Mouse (Mus musculus) gastrocnemius, postnatal 36 days (tissue): ENCODE measurements around the gene Mak. TPM values are rescaled to one million over a fixed set of nuclear protein-coding genes. Genes with fewer than 3 reads are reported as not detected.
A peak's percentile ranks its signal among the peaks of the same experiment; 100 is the strongest.
"Not testable (repeated sequence)": the region's sequence is repeated elsewhere in the genome, so short reads cannot be mapped to it uniquely, and the experiment has no call there.

Source experiments
- DNase-seq, 2 experiments: peaks; one replicate each; pipeline ENCODE4 v3.0.0; 2022
- intact Hi-C: fragments of 180-260 bp; cut with DNase I; formaldehyde crosslinking; loops from one replicate; pipeline ENCODE4 v1.15.1; 2025
- total RNA-seq, 2 experiments: library from RNA; stranded (reverse); gene quantifications; 2 replicates each; pipeline ENCODE4 v1.2.3; 2021

The Mak gene
- total RNA-seq, 2 experiments from 2014 or later: not detected

- DNase-seq: peak; percentile 86 to 93
- intact Hi-C loops: loop anchor here (1.0 kb wide), 1 partner anchor 18 kb away; no protein-coding TSS in a partner anchor
Observed at GRCm38 (mm10) chr13:41000926-41001639, 78.4 kb downstream of the Mak start, which contains the start of gene Pak1ip1. TSS of gene Pak1ip1 (plus strand) at chr13:41001023.

DNA sequence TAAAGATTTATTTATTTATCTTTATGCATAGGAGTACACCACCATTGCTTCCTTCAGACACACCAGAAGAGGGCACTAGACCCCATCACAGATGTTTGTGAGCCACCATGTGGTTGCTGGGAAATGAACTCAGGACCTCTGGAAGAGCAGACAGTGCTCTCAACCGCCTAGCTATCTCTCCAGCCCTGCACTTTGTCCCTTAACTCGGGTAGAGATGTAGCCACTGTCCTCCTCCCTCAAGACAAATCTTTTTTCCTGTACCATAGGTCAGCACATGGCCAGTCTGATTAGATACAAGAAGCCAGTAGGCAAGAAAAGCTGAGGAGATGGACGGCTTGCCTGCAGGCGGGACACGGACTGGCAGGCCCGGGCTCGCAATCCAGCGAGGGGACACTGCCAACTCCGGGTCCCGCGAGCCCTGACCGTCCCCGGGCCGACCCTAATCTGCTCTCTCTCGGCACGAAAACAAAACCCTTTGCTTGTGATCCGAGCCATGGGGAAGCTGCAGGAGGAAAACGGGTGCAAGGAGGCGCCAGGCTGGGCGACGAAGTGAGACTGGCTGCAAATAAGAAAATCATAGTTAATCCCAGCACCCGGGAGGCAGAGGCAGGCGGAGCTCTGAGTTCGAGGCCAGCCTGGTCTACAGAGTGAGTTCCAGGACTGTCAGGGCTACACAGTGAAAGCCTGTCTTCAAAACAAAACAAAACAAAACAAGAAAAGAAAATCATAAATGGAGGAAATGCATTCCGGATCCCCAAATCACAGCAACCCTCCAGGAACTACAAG lies 79.2 kb downstream of the Mak start:
- DNase-seq: no peak
- intact Hi-C loops: no loop called here

GRCm38 (mm10) chr13:40998537-40998936 lies 81.0 kb downstream of the Mak start:
- DNase-seq, intact Hi-C loops: not testable (repeated sequence)

DNA sequence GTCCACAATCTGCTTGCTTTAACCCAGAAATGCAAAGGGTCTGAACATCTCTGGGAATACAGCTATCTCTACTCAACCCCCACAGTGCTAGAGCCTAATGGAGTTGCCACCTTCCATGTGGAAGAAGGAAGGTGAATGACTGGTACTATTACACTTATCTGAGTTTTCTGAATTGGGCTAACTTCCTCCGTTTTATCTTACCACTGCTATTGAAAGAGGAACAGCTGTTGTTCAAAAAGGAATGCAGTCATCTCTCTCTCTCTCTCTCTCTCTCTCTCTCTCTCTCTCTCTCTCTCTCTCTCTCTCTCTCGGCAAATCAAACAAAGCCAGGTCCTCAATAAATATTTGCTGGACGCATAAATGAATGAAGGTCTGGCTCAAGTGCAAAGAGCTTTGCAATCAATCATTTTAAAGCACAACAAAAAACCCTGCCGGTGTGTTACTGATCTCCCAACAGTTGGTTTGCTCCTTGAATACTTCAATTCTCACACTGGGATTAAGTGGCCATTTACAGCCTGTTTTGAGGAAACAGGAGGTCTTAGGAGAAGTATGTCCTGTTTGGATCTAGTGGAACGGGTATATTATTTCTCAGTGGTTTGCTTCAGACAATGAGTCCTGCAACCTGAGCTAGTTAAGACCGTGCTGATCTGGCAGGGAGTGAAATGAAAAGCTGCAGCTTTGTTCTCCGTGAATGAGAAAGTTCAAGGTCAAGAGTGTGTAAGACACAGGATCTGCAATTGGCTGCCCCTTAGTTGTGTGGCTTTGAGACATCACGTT lies 84.8 kb downstream of the Mak start:
- intact Hi-C loops: no loop called here
- DNase-seq: no peak

- intact Hi-C loops: no loop called here
- DNase-seq: no peak
Observed at GRCm38 (mm10) chr13:40988418-40988817, 91.1 kb downstream of the Mak start.

- intact Hi-C loops, DNase-seq: not testable (repeated sequence)
Observed at GRCm38 (mm10) chr13:40987608-40988303, 91.8 kb downstream of the Mak start.

GRCm38 (mm10) chr13:40986081-40986480 lies 93.4 kb downstream of the Mak start:
- intact Hi-C loops: no loop called here
- DNase-seq: no peak

DNA sequence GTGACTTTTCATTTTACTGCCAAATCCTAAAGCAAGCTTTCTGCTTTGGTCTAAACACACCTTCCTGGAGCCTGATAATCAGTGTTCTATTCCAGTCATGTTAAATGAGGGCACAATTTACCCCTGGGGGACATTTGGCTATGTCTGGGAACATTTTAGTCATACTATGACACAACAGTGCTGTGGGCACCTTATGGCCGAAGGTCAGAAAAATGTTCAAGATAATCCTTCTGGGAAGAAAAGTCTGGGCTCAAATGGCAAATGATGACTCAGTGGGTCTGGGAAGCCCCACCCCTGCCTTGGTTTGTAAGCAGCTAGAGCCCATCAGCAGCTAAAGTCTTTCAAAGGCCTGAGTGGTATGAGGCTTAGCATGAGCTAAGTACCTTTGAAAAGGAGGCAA lies 96.7 kb downstream of the Mak start:
- DNase-seq: no peak
- intact Hi-C loops: no loop called here

- no peak for DNase-seq
- intact Hi-C loops: loop anchor here (5.0 kb wide), 1 partner anchor 62 kb away; no protein-coding TSS in a partner anchor
Observed at GRCm38 (mm10) chr13:40979321-40979720, 100.2 kb downstream of the Mak start.

DNA sequence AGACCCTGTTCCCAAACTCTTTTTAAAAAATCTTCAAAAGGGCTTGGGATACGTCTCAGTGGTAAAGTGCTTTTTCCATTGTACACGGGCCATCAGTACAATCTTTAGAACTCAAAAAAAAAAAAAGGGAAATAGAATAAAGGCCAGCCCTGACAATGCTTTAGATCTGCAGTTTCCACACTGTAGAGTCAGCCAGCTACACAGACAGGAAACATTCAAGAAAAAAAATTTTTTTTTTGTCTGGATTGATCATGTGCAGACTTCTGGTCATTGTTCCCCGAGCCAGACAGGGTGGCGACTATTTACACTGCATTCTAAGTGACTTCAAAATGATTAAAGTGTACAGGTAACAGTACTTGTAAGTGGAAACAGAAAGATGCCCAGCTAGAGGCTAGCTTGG lies 100.9 kb downstream of the Mak start:
- intact Hi-C loops: loop anchor here (5.0 kb wide), 1 partner anchor 61 kb away; no protein-coding TSS in a partner anchor
- no peak for DNase-seq

DNA sequence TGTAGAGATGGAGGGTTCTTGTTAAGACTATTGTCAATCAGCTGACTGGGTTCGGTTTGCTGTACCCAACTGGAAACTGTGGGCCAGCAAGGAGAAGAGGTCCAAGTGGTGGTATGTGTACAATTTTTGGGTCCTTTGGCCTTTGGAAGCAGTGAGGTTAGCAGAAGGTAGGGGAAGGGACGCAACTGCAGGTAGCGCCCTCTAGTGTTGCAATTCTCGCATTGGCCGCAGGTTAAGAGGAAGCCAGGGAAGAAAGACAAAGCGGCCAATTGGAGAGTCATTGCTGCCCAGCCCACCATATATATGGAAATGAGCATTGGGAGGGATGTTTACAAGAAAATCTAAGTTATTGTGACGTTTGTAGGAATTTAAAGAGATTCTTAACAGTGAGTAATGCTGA lies 101.9 kb downstream of the Mak start:
- peak; percentile 9 to 25 for DNase-seq
- intact Hi-C loops: loop anchor here (1.0 to 5.0 kb wide), 2 partner anchors 60 to 133 kb away; no protein-coding TSS in a partner anchor

Other genes with a start within 250 kb of the Mak start
- 1 to 10 TPM; 6.4 to 6.5 TPM for gene Gcnt2, start 220.0 kb downstream of the Mak start, total RNA-seq
- 10 to 100 TPM; 22.7 to 25.7 TPM for gene Pak1ip1, start 78.7 kb downstream of the Mak start, total RNA-seq
- 10 to 100 TPM; 68.4 to 75.3 TPM for gene Tmem14c, start 63.4 kb downstream of the Mak start, total RNA-seq
- not detected for gene Gcm2, start 31.3 kb upstream of the Mak start, total RNA-seq
- gene Sycp2l, start 34.6 kb upstream of the Mak start, total RNA-seq: not detected
- under 1 TPM in 1 of 2 experiments, not detected in 1; 0.05 TPM for gene Elovl2, start 140.7 kb upstream of the Mak start, total RNA-seq
- 10 to 100 TPM; 36.6 to 37.9 TPM for gene Smim13, start 170.1 kb upstream of the Mak start, total RNA-seq
- gene Gm17364, start 194.3 kb upstream of the Mak start, total RNA-seq: not detected